In genomic region chr1:193173810-193174129, GRCm38 (mm10) we compare ENCODE assay signal across 8 mouse cellular contexts. TPM values are rescaled to one million over a fixed set of nuclear protein-coding genes. Genes with fewer than 3 reads are reported as not detected.
DNase-seq lines count a peak whose midpoint lies in the region; ATAC-seq and TF ChIP-seq lines count a peak whose summit lies in the region.

No protein-coding gene starts in this region.

- no peak for DNase-seq in lung, embryonic 14.5 days
- DNase-seq in lung, adult 18-20 months = no peak
- no peak for DNase-seq in embryo, embryonic 10.5 days (ENCODE audit: low spot score)
- DNase-seq in layer of hippocampus, adult 9-11 months = no peak
- DNase-seq in right cerebral cortex, postnatal 36 days (ENCODE audit: low spot score in 2 of 2) = no peak

- peak overlapping the region; percentile 85 for H3K27ac ChIP-seq in lung, embryonic 14.5 days (ENCODE audit: low read depth)
- H3K27ac ChIP-seq in embryonic facial prominence, embryonic 15.5 days (replicated peaks) = peak overlapping the region; percentile 87
- H3K27ac ChIP-seq in intestine, postnatal 0 days (ENCODE audit: low read depth, low read length) = peak overlapping the region; percentile 54
- H3K27ac ChIP-seq in neural tube, embryonic 14.5 days (ENCODE audit: low read depth, low read length) = peak overlapping the region; percentile 85

- no peak for ATAC-seq in lung, embryonic 14.5 days (ENCODE audit: insufficient read depth)
- ATAC-seq in embryonic facial prominence, embryonic 15.5 days (ENCODE audit: insufficient number of reproducible peaks, low FRiP score, low TSS enrichment, low read depth) = no peak
- ATAC-seq in intestine, postnatal 0 days = peak; percentile 44; the same call in 1 of the 2 replicates
- ATAC-seq in neural tube, embryonic 14.5 days (ENCODE audit: low read depth) = no peak

- TF ChIP-seq CTCF in lung, embryonic 14.5 days (IDR thresholded peaks at IDR 0.05; ENCODE audit: low read depth) = no peak
- no peak for TF ChIP-seq CTCF in intestine, postnatal 0 days (IDR thresholded peaks at IDR 0.05; ENCODE audit: low read depth)

- H3K9ac ChIP-seq in lung, embryonic 14.5 days = peak overlapping the region; percentile 81
- H3K9ac ChIP-seq in embryonic facial prominence, embryonic 15.5 days = peak overlapping the region; percentile 68
- H3K9ac ChIP-seq in intestine, postnatal 0 days (ENCODE audit: low read depth, low read length) = peak overlapping the region; percentile 45
- H3K9ac ChIP-seq in neural tube, embryonic 14.5 days (replicated peaks; ENCODE audit: low read depth, low read length) = peak overlapping the region; percentile 78

- H3K4me2 ChIP-seq in lung, embryonic 14.5 days = peak overlapping the region; percentile 85
- peak overlapping the region; percentile 71 for H3K4me2 ChIP-seq in embryonic facial prominence, embryonic 15.5 days (replicated peaks)
- H3K4me2 ChIP-seq in intestine, postnatal 0 days (replicated peaks; ENCODE audit: low read depth) = peak overlapping the region; percentile 68
- H3K4me2 ChIP-seq in neural tube, embryonic 14.5 days (ENCODE audit: low read depth, low read length) = peak overlapping the region; percentile 78

- peak overlapping the region; percentile 63 for H3K4me3 ChIP-seq in lung, embryonic 14.5 days (ENCODE audit: low read depth, low read length)
- peak overlapping the region; percentile 71 for H3K4me3 ChIP-seq in embryonic facial prominence, embryonic 15.5 days (replicated peaks)
- H3K4me3 ChIP-seq in intestine, postnatal 0 days (ENCODE audit: low read depth, low read length) = peak overlapping the region; percentile 71
- H3K4me3 ChIP-seq in neural tube, embryonic 14.5 days (ENCODE audit: low read depth, low read length) = peak overlapping the region; percentile 74

- WGBS in lung, embryonic 14.5 days = 12% methylated on average over 9 of the region's 9 CpGs
- WGBS in embryonic facial prominence, embryonic 15.5 days = 18% methylated on average over 9 of the region's 9 CpGs
- 10% methylated on average over 9 of the region's 9 CpGs for WGBS in intestine, postnatal 0 days
- WGBS in neural tube, embryonic 14.5 days = 18% methylated on average over 9 of the region's 9 CpGs

- peaks cover 14% of the 10 kb centered on the region for H3K4me1 ChIP-seq in lung, embryonic 14.5 days (ENCODE audit: insufficient read depth)
- H3K4me1 ChIP-seq in embryonic facial prominence, embryonic 15.5 days = peaks cover 35% of the 10 kb centered on the region
- peaks cover 10% of the 10 kb centered on the region; the same call in 1 of the 2 replicates for H3K4me1 ChIP-seq in intestine, postnatal 0 days (replicated peaks; ENCODE audit: control insufficient read depth, insufficient read depth, low read length)
- H3K4me1 ChIP-seq in neural tube, embryonic 14.5 days (ENCODE audit: control insufficient read depth, insufficient read depth, low read length) = peaks cover 17% of the 10 kb centered on the region

- H3K27me3 ChIP-seq in lung, embryonic 14.5 days (ENCODE audit: insufficient read depth, low read length) = no peaks in the 10 kb centered on the region
- H3K27me3 ChIP-seq in embryonic facial prominence, embryonic 15.5 days = no peaks in the 10 kb centered on the region
- no peaks in the 10 kb centered on the region for H3K27me3 ChIP-seq in intestine, postnatal 0 days (replicated peaks; ENCODE audit: control insufficient read depth, insufficient read depth, low read length)
- H3K27me3 ChIP-seq in neural tube, embryonic 14.5 days (ENCODE audit: control insufficient read depth, insufficient read depth, low read length) = no peaks in the 10 kb centered on the region

- no peaks in the 10 kb centered on the region for H3K36me3 ChIP-seq in lung, embryonic 14.5 days (ENCODE audit: insufficient read depth)
- H3K36me3 ChIP-seq in embryonic facial prominence, embryonic 15.5 days = no peaks in the 10 kb centered on the region
- no peaks in the 10 kb centered on the region; the same call in 1 of the 2 replicates for H3K36me3 ChIP-seq in intestine, postnatal 0 days (ENCODE audit: control insufficient read depth, insufficient read depth)
- H3K36me3 ChIP-seq in neural tube, embryonic 14.5 days (ENCODE audit: control insufficient read depth, insufficient read depth, low read length) = no peaks in the 10 kb centered on the region

- no peaks in the 10 kb centered on the region for H3K9me3 ChIP-seq in lung, embryonic 14.5 days (ENCODE audit: low read depth, low read length)
- H3K9me3 ChIP-seq in embryonic facial prominence, embryonic 15.5 days (replicated peaks) = no peaks in the 10 kb centered on the region
- H3K9me3 ChIP-seq in intestine, postnatal 0 days (ENCODE audit: control insufficient read depth) = no peaks in the 10 kb centered on the region
- H3K9me3 ChIP-seq in neural tube, embryonic 14.5 days (ENCODE audit: control insufficient read depth, low read length) = no peaks in the 10 kb centered on the region

RNA-seq across cellular contexts. Expression of gene A130010J15Rik, which starts 5.9 kb away (rescaled TPM):
- polyA plus RNA-seq in lung, embryonic 14.5 days (2014; fragmentation: Nextera tagmentation; extraction: Ambion mirVana) = 14.1 and 16.0 TPM in 2 replicates
- polyA plus RNA-seq in embryonic facial prominence, embryonic 15.5 days (2015; fragmentation: Nextera tagmentation; extraction: Ambion mirVana) = 15.3 and 15.9 TPM in 2 replicates
- 7.2 and 8.0 TPM in 2 replicates for polyA plus RNA-seq in intestine, postnatal 0 days (2015; fragmentation: Nextera tagmentation; extraction: Ambion mirVana)
- polyA plus RNA-seq in neural tube, embryonic 14.5 days (2014; fragmentation: Nextera tagmentation; extraction: Ambion mirVana) = 11.2 and 13.0 TPM in 2 replicates

RNA-seq across cellular contexts. Expression of gene Irf6, which starts 20.9 kb away (rescaled TPM):
- 12.0 and 12.3 TPM in 2 replicates for polyA plus RNA-seq in lung, embryonic 14.5 days (2014; fragmentation: Nextera tagmentation; extraction: Ambion mirVana)
- 51.2 and 56.7 TPM in 2 replicates for polyA plus RNA-seq in embryonic facial prominence, embryonic 15.5 days (2015; fragmentation: Nextera tagmentation; extraction: Ambion mirVana)
- 47.8 and 48.3 TPM in 2 replicates for polyA plus RNA-seq in intestine, postnatal 0 days (2015; fragmentation: Nextera tagmentation; extraction: Ambion mirVana)
- polyA plus RNA-seq in neural tube, embryonic 14.5 days (2014; fragmentation: Nextera tagmentation; extraction: Ambion mirVana) = 0.64 and 0.80 TPM in 2 replicates

RNA-seq across cellular contexts. Expression of gene Traf3ip3, which starts 27.7 kb away (rescaled TPM):
- polyA plus RNA-seq in lung, embryonic 14.5 days (2014; fragmentation: Nextera tagmentation; extraction: Ambion mirVana) = 1.9 and 4.1 TPM in 2 replicates
- polyA plus RNA-seq in embryonic facial prominence, embryonic 15.5 days (2015; fragmentation: Nextera tagmentation; extraction: Ambion mirVana) = 23.6 and 31.4 TPM in 2 replicates
- 2.5 and 3.2 TPM in 2 replicates for polyA plus RNA-seq in intestine, postnatal 0 days (2015; fragmentation: Nextera tagmentation; extraction: Ambion mirVana)
- polyA plus RNA-seq in neural tube, embryonic 14.5 days (2014; fragmentation: Nextera tagmentation; extraction: Ambion mirVana) = 1.1 and 3.4 TPM in 2 replicates

RNA-seq across cellular contexts. Expression of gene Lamb3, which starts 33.7 kb away (rescaled TPM):
- 24.4 and 24.7 TPM in 2 replicates for polyA plus RNA-seq in lung, embryonic 14.5 days (2014; fragmentation: Nextera tagmentation; extraction: Ambion mirVana)
- polyA plus RNA-seq in embryonic facial prominence, embryonic 15.5 days (2015; fragmentation: Nextera tagmentation; extraction: Ambion mirVana) = 17.9 and 20.1 TPM in 2 replicates
- 1.7 and 2.5 TPM in 2 replicates for polyA plus RNA-seq in intestine, postnatal 0 days (2015; fragmentation: Nextera tagmentation; extraction: Ambion mirVana)
- polyA plus RNA-seq in neural tube, embryonic 14.5 days (2014; fragmentation: Nextera tagmentation; extraction: Ambion mirVana) = 0.23 TPM in 2 replicates

RNA-seq across cellular contexts. Expression of gene Diexf, which starts 43.7 kb away (rescaled TPM):
- polyA plus RNA-seq in lung, embryonic 14.5 days (2014; fragmentation: Nextera tagmentation; extraction: Ambion mirVana) = 9.0 and 9.5 TPM in 2 replicates
- polyA plus RNA-seq in embryonic facial prominence, embryonic 15.5 days (2015; fragmentation: Nextera tagmentation; extraction: Ambion mirVana) = 8.2 and 8.6 TPM in 2 replicates
- 1.7 and 1.8 TPM in 2 replicates for polyA plus RNA-seq in intestine, postnatal 0 days (2015; fragmentation: Nextera tagmentation; extraction: Ambion mirVana)
- polyA plus RNA-seq in neural tube, embryonic 14.5 days (2014; fragmentation: Nextera tagmentation; extraction: Ambion mirVana) = 9.1 and 12.6 TPM in 2 replicates
